Mouse (Mus musculus): ENCODE data around the gene Zp2.

Gene Zp2

DNA sequence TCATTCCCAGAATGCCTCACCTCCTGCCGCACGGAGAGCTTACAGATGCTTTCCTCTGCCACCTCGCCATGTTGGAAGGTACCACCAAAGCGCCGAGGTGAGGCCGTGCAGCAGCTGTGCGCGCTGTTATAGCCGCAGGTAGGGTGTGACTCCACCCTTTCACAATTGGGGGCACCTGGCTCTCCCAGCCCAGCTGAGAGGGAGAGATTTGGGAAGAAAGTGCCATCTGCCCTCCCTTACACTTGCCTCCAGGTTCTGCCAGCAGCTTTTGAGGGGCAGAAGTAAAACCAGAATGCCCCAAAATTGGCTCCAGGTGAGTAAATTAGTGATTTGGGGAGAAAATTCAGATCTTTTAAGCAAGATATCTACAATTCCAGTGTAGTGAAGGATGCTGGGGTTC lies at the start of gene Zp2:
Gene Zp2, minus strand, starts transcription at position 101 of the 400 bp plus-strand sequence.
- no peak for DNase-seq

DNA sequence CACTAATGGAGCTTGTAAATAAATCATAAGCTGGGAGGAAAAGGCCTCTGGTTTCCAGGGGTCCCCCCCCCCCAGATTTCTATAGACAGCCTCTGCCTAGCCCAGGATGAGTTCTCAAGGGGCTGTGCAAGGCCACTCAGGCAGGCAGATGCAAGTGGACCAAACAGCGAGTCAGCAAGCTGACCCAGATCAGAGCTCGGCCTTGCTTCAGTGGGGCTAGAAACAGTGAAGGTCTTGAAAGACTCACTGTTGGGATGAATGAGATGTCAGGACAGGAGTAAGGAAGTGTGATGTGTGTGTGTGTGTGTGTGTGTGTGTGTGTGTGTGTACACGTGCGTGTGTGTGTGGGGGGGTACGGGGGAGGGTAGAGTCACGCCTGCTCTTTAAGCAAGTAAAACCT lies 47.7 kb upstream of the Zp2 start:
- DNase-seq: no peak

DNA sequence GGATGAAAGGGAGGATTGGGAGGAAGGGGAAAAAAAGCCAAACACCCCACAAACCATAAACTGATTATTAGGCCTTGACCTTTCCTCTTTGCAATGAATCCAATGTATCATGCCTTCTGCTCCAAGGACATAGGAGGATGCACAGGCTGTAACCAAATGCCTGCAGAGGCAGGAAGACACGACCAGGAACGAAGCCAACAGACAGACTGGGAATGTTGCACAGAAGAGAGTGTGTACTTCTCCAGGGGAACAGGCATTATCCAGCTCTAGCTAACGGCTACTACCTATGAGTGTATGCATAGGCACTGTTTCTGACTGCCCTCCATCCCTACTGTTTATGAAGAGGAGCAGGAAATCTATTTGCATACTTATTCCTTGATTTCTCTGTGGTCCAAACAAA lies 47.1 kb upstream of the Zp2 start:
- no peak for DNase-seq

DNA sequence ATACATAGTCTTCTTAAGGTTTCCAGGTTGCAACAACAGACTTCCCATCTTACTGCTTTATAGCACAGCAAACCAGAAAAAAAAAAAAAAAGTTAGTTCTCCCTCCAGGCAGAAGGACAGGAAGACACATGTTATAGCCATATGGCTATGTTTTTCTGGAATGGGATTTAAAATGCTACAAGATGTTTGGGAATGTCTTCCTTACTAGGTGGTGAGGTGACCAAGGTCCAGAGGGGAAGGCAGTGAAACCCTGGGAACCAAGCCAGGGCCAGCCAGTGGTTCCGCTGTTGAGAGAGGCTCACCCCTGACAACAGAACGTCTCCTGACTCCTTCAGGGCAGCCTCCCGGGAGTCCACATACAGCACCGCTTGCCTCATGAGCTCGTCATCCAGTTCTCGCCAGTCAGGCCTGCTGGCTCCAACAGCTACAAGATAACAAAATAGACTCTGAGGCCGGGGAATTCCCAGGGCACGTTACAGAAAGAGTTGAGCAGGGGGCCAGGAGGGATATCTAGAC lies 45.1 kb upstream of the Zp2 start:
- no peak for DNase-seq

DNA sequence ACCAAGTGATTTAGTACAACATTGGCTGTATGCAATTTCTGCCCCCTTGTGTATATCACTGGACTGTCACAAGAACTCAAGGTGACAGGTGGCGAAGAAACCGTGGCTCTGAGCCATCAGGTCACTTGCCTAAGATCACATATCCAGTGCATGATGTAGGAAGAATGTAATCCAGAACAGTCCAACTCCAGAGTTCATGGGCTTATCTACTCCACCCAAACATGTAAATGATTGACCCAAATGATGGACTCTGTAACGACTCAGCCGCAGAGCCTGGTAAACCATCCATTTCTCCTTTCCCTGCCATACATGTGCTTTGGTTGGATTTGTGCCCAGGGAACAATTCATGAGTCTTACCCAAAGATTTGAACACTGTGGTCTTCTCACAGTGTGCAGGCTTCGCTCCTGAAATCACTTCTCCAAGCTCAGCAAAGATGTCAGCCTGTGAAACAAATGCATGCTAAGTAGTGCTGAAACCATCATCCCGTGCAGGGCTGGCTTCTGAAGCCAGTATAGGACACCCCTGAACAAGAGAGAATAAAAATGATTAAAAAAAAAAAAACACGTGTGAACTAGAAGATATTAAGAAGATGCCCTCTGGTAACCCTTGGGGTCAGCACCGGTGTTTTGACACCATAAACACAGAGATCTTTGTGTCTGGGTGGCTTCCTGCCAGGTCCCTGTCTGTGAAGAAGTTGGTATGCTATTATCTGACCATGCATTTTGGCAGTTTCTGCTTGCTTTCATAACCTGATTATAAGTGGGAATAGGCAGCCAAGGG lies 44.5 kb upstream of the Zp2 start:
- no peak for DNase-seq

DNA sequence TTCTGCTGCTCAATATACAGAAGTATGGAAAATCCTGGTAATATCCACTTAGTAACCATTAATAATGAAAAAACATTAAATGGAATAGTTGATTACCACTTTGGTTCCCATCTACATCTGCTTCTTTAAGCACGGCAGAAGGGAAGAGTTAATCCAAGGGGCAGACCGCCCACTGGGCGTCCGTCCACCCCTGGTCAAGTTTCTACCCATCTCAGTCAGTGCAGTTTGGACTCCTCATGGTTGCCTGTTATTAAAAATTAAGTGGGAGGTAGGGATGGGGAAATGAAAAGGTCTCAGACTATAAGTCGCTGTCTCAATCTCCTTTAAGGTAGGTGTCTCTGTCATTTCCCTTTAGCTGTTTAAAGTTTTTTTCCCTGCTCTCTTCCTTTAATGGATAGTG lies 43.9 kb upstream of the Zp2 start:
- no peak for DNase-seq

DNA sequence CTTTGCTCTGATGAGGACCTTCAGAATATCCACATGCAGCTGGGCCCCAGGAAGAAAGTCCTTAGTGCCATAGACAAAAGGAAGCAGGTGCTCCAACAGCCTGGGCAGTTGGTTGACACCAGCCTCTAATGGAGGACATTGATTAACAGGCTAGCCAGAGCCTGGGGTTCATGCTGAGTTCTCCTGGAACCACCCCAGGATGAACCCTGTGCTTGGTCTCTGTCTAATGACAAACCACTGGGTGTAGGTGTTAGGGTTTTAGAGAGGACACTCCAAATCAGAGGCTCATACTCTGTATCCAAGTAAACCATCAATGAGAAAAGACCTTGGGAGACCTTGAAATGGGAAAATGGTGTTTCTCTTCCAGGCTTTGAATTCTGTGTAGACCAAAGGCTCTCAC lies 37.8 kb upstream of the Zp2 start:
- DNase-seq: no peak

DNA sequence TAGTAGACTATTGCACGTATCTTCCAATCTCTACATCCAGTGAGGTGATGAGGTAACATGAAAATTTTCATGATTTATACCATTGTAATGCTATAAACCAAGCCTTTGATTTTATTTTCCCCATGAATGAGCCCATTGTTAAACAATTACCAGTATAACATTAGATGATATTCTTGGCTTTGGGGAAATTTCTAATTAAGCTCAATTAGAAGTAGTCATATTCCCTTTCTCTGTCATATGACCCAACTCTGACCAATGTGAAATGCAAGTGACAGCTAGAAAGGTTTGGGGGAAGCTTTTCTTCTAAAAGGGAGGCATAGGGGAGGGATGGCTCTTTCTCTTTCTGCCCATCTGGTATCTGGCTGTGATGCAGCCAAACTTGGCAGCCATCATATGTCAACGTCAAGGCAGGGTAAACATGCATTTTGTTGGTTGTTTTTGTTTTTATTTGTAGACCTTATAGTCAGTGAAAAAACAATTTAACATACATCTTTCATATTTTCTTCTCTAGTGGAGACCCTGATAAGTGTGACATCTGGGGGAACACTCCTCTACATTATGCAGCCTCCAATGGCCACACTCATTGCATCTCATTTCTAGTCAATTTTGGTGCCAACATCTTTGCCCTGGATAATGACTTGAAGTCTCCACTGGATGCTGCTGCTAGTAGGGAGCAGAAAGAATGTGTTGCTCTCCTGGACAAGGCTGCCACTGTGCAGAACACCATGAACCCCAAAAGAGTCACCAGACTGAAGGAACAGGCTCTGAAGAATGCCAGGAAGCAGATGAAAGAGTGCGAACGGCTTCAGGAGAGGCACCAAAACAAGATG lies 36.5 kb upstream of the Zp2 start:
- no peak for DNase-seq

DNA sequence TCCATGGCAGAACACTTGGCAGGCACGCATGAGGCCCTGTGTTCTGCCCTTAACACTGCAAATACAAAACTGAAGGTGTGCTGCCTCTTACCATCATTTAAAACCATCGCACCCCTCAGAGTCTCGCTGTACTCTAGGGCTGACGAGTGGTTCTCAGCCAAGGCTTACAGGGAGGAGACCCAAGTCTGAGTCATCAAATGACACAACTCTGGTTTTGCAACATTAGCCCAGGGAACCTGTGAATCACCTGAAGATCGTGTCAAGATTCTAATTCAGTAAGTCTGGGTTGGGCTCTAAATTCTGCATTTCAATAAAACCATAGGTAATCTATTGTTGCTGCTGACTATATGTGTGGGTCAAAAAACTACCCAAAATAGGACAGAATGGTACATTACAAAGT lies 35.5 kb upstream of the Zp2 start:
- DNase-seq: no peak

DNA sequence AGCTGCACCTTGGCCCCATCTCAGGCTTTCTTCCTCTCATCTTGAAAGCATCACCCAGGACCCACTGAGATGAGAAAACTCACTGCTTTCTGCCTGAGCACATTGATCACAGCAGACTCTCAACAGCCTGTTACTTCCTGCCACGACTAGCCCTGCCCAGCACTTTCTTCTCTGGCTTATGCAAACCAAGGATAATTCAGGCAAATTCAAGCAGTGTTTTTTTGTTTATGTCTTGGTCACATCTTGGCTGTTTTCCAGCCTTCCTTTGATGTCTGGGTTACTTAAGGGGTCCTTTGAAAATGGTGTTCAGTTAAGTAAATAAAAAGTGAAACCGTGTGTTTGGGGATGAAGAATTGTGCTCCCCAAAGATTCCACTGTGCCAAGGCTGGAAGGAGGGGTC lies 33.8 kb upstream of the Zp2 start:
- no peak for DNase-seq

DNA sequence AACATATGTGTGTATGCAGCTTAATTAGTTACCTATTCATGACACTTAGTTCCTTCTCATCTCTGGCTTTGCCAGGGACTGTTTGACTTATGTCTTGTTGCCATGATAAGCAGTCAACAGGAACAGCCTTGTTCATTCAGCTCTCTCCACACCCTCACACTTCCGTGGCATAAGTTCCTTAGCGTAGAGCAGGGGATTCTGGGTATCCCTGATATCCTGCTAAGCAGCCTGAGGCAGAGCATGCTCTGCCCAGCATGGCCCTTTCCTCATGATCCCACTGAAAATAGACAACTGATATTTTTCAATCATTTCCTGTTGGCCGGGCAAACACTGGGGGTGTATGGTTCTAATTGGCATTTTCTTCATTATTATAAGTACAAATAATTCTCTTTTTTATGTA lies 32.5 kb upstream of the Zp2 start:
- no peak for DNase-seq

DNA sequence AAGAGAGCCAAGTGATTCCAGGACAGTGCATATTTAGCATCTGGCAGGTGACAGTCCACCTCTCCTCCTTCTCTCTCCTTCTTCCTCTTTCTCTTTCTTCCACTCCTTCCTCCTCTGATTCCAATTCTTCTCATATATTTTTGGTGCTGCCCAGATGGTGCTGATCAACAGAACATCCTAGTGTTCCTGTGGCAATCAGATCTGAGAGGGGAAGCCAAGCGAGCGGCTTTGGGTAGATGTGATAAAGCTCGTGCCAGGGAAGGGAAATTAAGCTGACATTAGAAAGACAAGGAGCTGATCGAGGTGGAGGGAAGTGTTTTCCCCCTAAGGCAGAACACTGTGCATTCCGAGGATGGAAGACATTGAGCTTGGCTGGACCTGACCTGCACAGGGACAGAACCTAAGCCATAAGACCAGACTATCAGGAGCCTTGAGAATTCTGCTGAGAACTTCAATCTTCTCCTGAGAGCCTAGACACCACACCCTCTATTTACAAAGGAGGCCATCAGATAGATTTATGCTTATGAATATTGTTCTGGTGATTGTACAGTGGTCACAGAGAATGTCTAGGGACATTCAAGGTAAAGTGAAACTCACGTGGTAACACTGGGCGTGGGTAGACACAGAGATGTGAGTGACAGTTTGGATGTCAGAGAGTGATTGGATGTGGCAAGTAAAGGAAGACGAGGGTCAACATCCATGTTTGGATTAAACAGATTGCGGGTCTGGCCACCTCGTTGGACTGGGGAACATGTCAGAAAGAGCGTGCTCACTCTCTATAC lies 29.8 kb upstream of the Zp2 start:
- no peak for DNase-seq

DNA sequence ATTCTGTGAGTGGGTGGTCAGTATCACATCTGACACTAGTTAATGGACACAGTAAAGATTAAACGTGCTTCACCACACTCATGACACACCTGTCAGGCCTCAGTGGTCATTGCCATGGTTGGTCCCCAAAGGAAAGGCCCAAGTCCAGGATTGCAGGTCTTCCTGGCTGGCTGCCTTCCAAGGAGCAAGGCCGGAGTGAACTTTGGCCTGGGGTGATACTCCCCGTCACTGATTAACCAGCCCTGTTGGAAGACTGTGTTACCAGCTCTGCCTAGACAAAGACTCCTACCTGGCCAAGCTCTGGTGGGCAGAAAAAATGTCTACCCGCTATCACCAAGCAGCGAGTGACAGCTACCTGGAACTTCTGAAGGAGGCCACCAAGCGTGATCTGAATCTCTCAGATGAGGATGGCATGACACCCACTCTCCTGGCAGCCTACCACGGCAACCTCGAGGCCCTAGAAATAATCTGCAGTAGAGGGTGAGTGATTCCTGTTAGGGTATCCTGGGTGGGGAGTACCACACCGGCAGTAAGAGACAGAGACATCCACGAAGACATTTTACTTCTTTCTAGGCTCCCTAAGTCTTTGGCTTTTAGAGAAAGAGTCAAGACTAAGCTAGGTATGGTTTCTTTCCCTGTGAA lies 28.6 kb upstream of the Zp2 start, which contains the start of gene Anks4b:
Gene Anks4b, plus strand, starts transcription at position 256 of the 642 bp plus-strand sequence.
- no peak for DNase-seq

DNA sequence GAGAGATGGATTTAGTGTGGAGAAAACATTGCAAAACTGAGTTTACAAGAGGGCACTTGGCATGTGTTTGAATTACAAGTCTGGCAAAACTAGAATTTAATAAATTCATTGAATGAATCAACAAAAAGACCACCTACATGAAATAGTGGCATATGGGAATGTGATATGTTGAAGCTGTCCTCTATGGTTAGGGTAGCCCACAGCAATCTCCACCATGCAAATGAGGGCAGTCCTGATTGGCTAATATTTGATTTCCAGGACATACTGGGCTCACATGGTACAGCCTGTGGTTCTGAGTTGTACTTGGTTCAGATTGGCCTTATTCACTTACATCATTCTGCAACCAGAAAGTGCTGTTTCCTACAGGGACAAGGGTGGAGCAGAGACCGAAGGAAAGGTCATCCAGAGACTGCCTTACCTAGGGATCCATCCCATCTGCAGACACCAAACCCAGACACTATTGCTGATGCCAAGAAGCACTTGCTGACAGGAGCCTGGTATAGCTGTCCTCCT lies 27.2 kb upstream of the Zp2 start:
- DNase-seq: no peak

DNA sequence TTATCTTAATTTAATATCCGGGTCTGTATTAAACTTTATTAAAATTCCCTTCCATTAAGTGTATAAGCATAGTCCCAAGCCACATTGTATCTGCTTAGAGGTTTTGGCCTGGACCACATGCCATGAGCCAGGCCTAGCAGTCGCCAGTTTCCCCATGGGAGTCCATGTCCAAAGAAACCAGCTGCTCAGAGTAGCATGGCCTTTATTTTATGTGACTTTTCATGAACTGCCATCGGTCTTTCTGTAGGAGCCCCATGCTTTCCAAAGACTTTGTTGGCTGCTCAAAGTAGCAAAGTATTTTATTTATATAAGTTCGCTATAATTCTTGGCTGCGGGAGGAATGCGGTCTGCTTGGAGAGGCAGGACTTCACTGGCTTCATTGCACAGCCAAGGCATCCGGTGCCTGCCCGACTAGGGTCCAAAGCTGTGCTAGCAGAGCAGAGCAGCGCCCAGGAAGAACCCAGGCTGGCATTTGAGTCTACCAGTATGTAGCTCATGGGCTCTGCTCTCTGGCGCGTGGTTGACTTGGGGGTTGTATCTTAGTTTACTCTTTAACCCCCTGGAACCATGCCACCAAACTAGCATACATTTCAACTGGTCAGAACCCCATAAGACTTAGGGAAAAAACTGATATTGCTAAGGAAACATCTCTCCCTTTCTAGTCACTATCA lies 18.6 kb upstream of the Zp2 start:
- DNase-seq: no peak

DNA sequence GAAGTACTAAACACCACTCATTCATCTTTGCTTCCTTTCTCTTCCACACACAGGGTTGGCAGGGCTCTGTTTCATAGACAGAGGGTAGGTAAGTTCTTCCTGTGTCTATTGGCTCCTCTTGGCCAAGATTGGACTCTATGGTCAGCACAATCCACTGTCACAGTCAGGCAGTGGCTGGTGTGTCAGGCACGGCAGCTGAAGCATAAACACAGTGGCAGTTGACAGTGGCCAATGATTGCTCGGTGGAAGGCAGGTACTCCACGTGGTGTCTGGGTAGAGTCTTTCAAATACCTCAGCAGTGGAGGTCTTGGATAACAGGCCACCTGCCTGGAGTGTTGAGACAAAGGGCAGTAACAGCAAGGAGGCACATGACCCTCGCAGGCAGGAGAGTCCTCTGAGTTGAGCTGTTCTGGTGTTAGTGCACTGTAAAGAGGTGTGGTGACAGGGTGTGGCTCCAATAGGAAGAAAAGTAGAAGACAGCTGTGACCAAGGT lies 13.1 kb upstream of the Zp2 start:
- DNase-seq: no peak

DNA sequence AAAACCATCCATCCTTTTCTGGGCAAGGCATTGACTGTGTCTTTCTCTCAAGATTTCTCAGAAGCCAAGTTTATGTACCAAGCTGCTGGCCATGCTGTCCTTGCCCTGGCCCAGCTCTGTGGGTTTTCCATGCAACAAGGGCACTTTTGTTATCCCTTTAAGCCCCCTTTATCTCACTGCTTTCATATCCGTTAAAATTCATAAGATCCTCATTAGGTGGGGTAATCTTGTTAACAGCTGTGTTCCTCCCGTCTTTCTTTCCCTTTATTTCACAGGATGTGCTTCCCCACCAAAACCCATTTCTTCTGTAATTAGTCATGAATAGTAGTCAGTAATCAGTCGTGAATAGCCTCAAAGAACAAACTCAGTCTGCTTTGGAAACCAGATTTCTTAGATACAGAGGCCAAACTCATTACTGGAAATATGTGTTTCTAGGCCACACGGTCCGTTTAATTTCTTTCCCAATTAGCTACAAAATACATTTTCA lies 12.5 kb upstream of the Zp2 start:
- DNase-seq: no peak

DNA sequence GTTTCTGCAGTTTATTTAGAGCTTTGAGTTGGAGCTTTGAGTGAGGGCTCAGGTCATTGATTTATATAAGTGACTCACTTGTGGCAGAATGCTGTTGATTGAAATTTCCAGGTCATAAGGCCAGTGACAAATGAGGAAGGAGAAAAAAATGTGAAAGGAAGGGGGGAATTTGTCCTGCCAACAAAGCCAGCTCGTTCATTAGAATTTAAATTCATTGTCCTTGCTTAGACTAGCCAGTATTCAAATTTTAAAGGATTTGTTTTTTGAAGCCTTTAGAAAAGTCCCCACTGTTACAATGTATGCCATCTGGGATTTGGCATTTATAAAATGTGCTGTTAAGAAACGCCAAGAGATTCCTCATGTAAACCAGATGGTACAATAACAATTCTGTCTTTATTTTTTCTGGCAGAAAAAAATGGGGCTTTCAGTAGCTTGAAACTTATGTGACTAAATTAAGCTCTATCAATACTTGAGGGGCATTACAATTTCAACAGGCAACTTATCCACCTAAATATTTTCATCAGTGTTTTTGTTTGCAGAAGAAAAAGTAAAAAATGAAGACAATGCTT lies 11.8 kb upstream of the Zp2 start:
- no peak for DNase-seq

DNA sequence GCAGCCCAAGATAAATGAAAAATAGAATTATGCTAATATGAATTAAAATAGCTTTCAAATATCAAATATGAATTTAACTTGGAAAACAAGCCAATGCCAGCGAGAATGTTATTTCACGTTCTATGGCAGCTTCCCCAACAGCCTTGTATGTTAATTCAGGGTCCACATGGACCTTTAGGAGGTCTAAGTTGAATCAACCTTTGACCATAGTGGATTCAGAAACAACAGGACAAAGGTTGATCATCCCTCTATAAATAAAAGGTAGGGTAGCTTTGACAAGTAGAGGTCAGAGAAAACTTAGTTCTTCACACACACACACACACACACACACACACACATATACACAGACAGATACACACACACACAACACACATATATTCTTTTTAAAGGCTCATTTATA lies 5.8 kb upstream of the Zp2 start:
- DNase-seq: no peak

DNA sequence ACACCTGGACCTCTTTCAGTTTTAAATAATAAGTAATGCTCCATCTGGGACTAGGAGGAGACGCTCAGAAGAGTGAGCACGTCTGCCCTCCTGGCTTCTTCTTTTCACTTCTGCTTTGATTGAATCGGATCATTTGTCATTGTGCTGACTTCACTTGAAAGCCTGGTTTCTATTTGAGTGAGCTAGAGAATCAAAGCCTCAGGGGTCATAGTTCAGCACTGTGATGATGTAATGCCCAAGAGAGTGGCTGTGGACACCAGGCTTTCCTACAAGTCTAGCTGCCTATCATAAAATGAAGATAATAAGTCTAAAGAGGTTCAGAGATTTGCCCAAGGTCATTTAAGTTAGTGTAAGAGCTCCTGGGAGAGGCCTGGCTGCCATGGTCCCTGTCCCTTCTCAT lies 5.2 kb upstream of the Zp2 start:
- DNase-seq: no peak

DNA sequence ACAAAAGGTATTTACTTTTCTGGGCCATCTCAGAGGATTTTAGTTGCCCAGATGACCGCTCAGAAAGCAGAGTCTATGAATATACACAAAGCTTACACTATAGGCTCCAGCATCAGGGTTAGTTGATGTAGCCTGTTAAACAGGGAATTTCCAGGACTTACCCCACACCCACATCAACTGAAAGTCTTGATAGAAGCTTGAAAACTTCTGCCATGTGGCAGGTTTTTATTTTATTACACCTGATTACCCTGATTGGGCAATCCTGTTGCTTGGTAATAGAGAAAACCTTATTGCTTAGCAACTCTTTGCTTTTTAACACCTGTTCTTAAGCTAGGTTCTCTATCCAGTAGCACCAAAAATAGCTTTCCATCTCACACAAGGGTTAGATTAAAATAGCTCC lies 2.3 kb downstream of the Zp2 start:
- DNase-seq: no peak

Data from right cerebral cortex, postnatal 25 days (tissue).